Mouse (Mus musculus): ENCODE results near the gene Jazf1. TPM values are rescaled to one million over a fixed set of nuclear protein-coding genes. Genes with fewer than 3 reads are reported as not detected.

Gene Jazf1
- polyA plus RNA-seq, 1 experiment from 2014 or later, result 33.3 TPM

DNA sequence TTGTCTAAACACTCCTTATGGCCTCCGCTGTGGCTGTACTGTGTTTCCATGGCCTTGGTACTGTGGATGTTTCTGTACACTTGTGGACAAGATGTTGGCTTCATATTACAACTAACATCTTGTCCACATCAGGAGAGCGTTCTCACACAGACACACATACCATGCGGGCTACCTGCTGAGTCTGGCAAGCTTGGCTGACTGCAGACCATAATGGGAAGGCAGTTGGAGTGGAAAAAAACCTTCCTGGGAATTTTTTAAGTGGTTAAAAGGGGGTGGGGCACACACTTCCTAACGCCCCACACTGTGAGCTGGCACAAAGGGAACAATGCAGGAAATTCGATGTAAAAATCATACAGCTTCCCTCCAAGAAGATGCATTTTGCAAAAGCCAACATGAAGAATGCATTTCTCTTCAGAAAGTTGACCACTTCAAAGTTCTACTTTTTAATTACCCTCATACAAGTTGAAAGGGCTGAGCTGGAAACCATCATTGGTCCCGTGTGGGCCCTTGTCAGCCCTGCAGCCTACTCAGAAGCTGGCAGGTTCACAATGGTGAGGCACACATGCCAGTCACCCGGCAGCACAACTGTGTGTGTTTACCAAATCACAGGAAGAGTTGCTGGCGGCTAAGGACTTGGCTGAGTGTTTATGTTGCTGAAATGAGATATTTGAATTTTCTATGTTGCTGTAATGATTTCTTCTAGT is 215.9 kb downstream of the Jazf1 start:
- no peak overlapping the region for H3K9ac ChIP-seq (replicated peaks)
- H3K36me3 ChIP-seq, result no peaks in the 10 kb centered on the region
- no peak overlapping the region for H3K4me2 ChIP-seq (replicated peaks)
- 12% methylated on average over 8 of the region's 8 CpGs for WGBS
- no peak overlapping the region for H3K4me3 ChIP-seq
- H3K4me1 ChIP-seq, result peaks cover 35% of the 10 kb centered on the region
- peak overlapping the region; percentile 54 for H3K27ac ChIP-seq (replicated peaks)
- H3K9me3 ChIP-seq, result no peaks in the 10 kb centered on the region
- no peak; the same call in 1 of the 2 replicates for ATAC-seq (replicated peaks)
- peaks cover 52% of the 10 kb centered on the region for H3K27me3 ChIP-seq

DNA sequence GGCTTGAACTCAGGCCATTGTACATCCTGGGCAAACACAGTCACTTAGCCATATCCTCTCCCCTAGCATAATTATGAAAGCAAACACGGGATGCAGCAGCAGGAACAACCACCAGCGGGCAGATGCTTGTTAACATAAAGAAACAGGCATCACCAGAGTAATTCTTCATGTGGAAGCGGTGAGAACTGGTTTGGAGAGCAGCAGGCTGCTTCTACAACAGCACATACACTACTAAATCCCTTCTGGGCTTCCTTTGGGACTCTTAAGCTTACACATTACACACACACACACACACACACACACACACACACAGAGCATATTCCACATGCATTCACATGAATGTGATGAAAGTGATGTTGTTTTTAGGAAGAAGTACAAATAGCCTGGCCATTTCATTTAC is 216.5 kb downstream of the Jazf1 start:
- Histone ChIP-seq H3K9ac (replicated peaks) (no peak overlapping the region), H3K27ac (replicated peaks) (peak overlapping the region; percentile 54), H3K4me3 (no peak overlapping the region), H3K4me1 (peaks cover 29% of the 10 kb centered on the region), H3K36me3 (no peaks in the 10 kb centered on the region), H3K9me3 (no peaks in the 10 kb centered on the region), H3K27me3 (peaks cover 52% of the 10 kb centered on the region), H3K4me2 (replicated peaks) (no peak overlapping the region)
- no peak for ATAC-seq (replicated peaks)
- 31% methylated on average over 3 of the region's 3 CpGs for WGBS

DNA sequence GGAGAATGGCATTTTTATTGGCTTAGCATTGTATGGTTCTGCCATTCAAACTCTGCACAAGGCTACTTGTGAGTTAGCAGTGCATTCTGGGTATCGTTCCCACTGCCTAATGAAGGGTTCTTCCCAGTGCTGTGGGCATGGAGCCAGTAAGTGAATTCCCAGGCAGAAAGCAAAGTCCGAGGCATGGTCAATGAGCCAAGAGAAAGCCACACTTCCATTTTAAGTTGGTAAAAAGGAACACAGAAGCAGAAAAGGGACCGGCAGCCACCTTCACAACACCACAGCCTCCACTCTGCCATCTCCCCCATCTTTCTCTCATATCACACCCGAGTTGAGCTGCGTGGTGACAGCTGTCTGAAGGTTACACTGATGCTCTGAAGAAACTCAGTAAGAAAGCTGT is 217.4 kb downstream of the Jazf1 start:
- peak; percentile 68 for ATAC-seq (replicated peaks)
- peaks cover 44% of the 10 kb centered on the region for H3K27me3 ChIP-seq
- no peak overlapping the region for H3K4me3 ChIP-seq
- 15% methylated on average over 5 of the region's 5 CpGs for WGBS
- no peak overlapping the region for H3K4me2 ChIP-seq (replicated peaks)
- H3K4me1 ChIP-seq, result peaks cover 26% of the 10 kb centered on the region
- no peak overlapping the region for H3K9ac ChIP-seq (replicated peaks)
- no peaks in the 10 kb centered on the region for H3K36me3 ChIP-seq
- H3K9me3 ChIP-seq, result no peaks in the 10 kb centered on the region
- peak overlapping the region; percentile 49; the same call in 1 of the 2 replicates for H3K27ac ChIP-seq (replicated peaks)

DNA sequence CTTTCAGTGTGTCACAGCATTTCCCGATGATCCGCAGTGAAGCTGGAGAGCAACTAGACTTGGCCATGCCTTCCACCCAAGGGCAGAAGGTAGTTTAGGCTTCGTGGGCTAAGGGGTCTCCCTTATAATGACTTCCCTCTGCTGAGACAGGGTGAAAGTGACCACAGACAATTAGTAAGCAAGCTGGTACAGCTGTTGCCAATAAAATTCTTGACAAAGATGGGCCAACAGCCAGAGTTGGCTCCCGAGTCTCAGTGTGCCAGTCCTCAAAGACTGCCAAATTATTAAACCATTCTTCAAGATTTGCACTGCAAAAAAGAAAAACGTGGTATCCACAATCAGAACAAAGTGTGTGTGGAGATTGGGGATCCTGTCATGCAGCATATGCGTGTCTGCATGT is 220.2 kb downstream of the Jazf1 start:
- no peaks in the 10 kb centered on the region for H3K9me3 ChIP-seq
- peaks cover 28% of the 10 kb centered on the region; the same call in 1 of the 2 replicates for H3K27me3 ChIP-seq
- H3K4me1 ChIP-seq, result peaks cover 26% of the 10 kb centered on the region
- no peak overlapping the region for H3K9ac ChIP-seq (replicated peaks)
- no peak overlapping the region for H3K4me2 ChIP-seq (replicated peaks)
- ATAC-seq (replicated peaks), result no peak
- WGBS, result 72% methylated on average over 6 of the region's 6 CpGs
- H3K27ac ChIP-seq (replicated peaks), result no peak overlapping the region
- H3K36me3 ChIP-seq, result no peaks in the 10 kb centered on the region
- H3K4me3 ChIP-seq, result no peak overlapping the region

DNA sequence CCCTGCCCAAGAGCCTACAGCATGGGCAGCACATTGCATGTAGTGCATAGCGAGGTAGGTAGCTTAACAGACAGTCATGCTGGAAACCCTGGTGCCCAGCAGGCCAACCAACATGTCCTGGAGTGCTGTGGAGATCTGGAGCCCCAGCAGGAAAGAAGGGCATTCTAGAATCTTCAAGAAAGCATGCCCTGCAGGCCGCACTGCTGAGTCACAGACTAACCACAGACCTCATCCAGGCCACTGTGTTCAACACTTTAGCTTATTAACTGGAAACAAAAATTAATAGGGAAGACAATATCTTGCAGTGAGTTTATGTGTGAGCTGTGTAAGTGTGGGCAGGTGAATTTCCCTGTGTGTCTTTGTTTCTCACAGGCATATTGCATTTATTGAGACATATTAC is 222.1 kb downstream of the Jazf1 start:
- WGBS, result 88% methylated on average over 2 of the region's 2 CpGs
- H3K4me3 ChIP-seq, result no peak overlapping the region
- no peak overlapping the region for H3K9ac ChIP-seq (replicated peaks)
- peaks cover 8% of the 10 kb centered on the region for H3K4me1 ChIP-seq
- no peak overlapping the region for H3K4me2 ChIP-seq (replicated peaks)
- no peaks in the 10 kb centered on the region for H3K9me3 ChIP-seq
- no peaks in the 10 kb centered on the region for H3K36me3 ChIP-seq
- H3K27me3 ChIP-seq, result peaks cover 32% of the 10 kb centered on the region; the same call in 1 of the 2 replicates
- H3K27ac ChIP-seq (replicated peaks), result no peak overlapping the region
- no peak for ATAC-seq (replicated peaks)

DNA sequence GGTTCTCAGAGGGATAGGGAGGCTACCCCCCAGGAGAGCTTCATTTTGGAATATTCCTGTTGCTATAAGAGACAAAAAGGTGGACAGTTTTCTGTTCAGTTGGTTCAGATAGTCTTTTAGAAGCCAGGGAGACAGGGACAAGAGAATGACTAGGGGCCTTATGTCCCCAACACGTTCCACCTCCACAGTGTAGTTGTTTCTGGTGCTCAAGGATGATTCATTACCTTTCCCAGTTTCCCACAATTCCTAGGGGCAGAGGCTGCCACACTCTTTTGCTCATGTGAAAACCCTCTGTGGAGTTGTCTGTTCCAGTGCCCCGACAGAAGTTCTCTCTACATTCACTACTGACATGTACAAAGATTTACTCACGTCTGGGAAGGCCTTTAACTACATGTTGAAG is 223.7 kb downstream of the Jazf1 start:
- H3K4me3 ChIP-seq, result no peak overlapping the region
- WGBS, result 85% methylated on average over 3 of the region's 3 CpGs
- H3K27me3 ChIP-seq, result peaks cover 35% of the 10 kb centered on the region; the same call in 1 of the 2 replicates

DNA sequence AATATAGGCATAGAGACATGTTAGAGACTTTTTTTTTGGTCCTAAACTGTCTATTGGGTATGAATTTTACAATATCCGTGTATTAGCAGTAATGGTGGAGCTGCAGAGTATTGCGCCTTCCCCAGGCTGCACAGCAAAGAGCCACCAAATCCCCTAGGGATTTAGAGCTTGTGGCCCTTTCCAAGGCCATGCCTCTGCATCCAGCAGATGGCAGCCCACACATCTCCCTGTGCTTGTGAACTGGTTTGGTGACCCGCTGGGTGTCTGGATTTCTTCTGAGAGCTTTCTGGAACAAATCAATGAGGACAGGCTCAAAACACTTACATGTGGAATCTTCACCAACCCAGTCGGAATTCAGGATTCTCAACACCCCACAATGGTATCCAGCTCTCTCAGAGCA is 225.4 kb downstream of the Jazf1 start:
- no peaks in the 10 kb centered on the region for H3K9me3 ChIP-seq
- WGBS, result 73% methylated on average over 4 of the region's 4 CpGs
- no peak overlapping the region for H3K9ac ChIP-seq (replicated peaks)
- no peak overlapping the region for H3K4me2 ChIP-seq (replicated peaks)
- peaks cover 32% of the 10 kb centered on the region; the same call in 1 of the 2 replicates for H3K27me3 ChIP-seq
- no peak for ATAC-seq (replicated peaks)
- H3K27ac ChIP-seq (replicated peaks), result no peak overlapping the region
- H3K4me1 ChIP-seq, result peaks cover 14% of the 10 kb centered on the region
- H3K4me3 ChIP-seq, result no peak overlapping the region
- no peaks in the 10 kb centered on the region for H3K36me3 ChIP-seq

More for the DNA sequence above, 223.7 kb downstream of the Jazf1 start:
- Histone ChIP-seq H3K36me3 (no peaks in the 10 kb centered on the region), H3K9me3 (no peaks in the 10 kb centered on the region), H3K4me2 (replicated peaks) (no peak overlapping the region), H3K27ac (replicated peaks) (no peak overlapping the region), H3K4me1 (peaks cover 7% of the 10 kb centered on the region), H3K9ac (replicated peaks) (no peak overlapping the region)
- ATAC-seq (replicated peaks), result no peak

DNA sequence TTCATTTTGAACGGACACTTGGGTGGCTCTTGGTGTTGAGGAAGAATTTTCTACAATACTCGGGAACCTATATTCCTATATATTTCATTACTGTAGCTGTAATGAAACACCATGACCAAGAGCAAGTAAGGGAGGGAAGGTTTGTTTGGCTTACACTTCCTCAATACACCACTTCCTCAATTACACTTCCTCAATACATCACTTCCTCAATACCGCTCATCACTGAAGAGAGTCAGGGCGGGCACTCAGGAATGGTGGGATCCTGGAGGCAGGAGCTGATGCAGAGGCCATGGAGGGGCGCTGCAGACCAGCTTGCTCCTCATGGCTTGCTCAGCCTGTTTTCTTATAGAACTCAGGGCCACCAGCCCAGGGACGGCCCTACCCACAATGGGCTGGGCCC is 225.8 kb downstream of the Jazf1 start:
- no peaks in the 10 kb centered on the region for H3K9me3 ChIP-seq
- no peak overlapping the region for H3K4me3 ChIP-seq
- H3K4me2 ChIP-seq (replicated peaks), result no peak overlapping the region
- no peak overlapping the region for H3K27ac ChIP-seq (replicated peaks)
- 88% methylated on average over 6 of the region's 6 CpGs for WGBS
- no peak for ATAC-seq (replicated peaks)
- no peaks in the 10 kb centered on the region for H3K36me3 ChIP-seq
- peaks cover 18% of the 10 kb centered on the region for H3K4me1 ChIP-seq
- H3K27me3 ChIP-seq, result peaks cover 30% of the 10 kb centered on the region; the same call in 1 of the 2 replicates
- no peak overlapping the region for H3K9ac ChIP-seq (replicated peaks)

DNA sequence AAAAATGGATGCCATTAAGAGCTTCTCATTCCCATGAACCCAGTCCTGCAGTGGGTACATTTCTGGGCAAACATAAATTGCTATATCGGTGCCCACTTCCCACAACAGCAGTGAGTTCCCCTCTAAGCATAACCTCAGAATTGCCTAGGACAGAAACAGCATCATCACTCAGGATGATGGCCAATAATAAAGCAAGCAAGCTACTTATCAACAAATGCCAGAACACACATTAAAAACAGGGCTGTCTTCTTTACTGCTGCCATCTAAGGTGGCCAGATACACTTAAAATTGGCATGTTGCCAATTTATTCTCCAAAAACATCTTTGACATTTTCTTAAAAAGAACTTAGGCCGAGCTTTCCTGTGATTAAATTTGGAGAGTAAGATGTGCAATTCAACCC is 226.8 kb downstream of the Jazf1 start:
- H3K4me3 ChIP-seq, result no peak overlapping the region
- H3K27ac ChIP-seq (replicated peaks), result no peak overlapping the region
- no peak for ATAC-seq (replicated peaks)
- no peak overlapping the region for H3K9ac ChIP-seq (replicated peaks)
- H3K36me3 ChIP-seq, result no peaks in the 10 kb centered on the region
- whole genome bisulfite sequencing, result 89% methylated on average over 2 of the region's 2 CpGs
- H3K4me2 ChIP-seq (replicated peaks), result no peak overlapping the region
- peaks cover 19% of the 10 kb centered on the region for H3K4me1 ChIP-seq
- no peaks in the 10 kb centered on the region for H3K9me3 ChIP-seq
- peaks cover 28% of the 10 kb centered on the region for H3K27me3 ChIP-seq

DNA sequence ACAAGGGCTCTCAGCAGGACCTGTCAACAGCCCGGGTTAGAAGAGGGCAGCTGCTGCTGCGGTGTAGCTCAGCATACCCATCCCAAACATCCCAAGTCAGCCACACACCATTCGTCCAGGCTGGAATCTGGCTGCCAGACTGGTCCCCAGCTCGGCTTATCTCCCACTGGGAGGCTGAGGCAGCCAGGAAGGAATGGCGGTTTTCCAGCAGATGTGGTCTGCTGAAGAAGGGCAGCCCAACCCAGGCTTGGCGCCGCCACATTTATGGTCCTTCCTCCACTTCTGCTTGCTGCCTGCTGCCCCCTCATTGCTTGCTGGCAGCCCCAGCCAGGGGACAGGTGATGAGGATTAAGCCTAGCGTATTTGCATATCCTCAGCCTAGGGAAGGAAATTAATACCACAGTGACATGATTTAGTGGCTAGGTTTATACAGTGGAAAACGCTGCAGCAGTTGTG is 227.8 kb downstream of the Jazf1 start:
- H3K27ac ChIP-seq (replicated peaks), result no peak overlapping the region
- no peak overlapping the region for H3K4me3 ChIP-seq
- ATAC-seq (replicated peaks), result no peak
- H3K27me3 ChIP-seq, result peaks cover 28% of the 10 kb centered on the region
- H3K36me3 ChIP-seq, result no peaks in the 10 kb centered on the region
- no peak overlapping the region for H3K4me2 ChIP-seq (replicated peaks)
- no peak overlapping the region for H3K9ac ChIP-seq (replicated peaks)
- 26% methylated on average over 9 of the region's 9 CpGs for WGBS
- H3K4me1 ChIP-seq, result peaks cover 25% of the 10 kb centered on the region
- no peaks in the 10 kb centered on the region for H3K9me3 ChIP-seq

DNA sequence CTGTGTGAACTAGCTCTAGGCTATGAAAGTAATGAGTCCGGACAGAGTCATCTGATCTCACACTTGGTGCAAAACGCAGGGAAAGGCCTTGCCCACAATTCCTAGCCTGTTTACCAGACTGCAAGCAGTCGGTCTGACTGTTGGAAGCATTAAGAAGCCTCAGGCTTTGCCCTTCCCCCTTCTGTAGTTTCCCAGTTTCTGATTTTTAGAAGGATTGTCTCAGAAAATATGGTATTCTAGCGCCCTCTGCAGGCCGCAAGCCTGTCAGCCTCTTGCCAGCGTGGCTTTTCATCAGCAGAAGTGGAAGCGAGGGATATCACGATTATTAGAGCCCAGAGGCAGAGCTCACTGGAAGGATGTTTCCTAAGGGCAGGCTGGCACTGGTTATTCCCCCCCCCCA is 229.7 kb downstream of the Jazf1 start:
- H3K27me3 ChIP-seq, result peaks cover 23% of the 10 kb centered on the region
- 2% methylated on average over 8 of the region's 8 CpGs for WGBS

DNA sequence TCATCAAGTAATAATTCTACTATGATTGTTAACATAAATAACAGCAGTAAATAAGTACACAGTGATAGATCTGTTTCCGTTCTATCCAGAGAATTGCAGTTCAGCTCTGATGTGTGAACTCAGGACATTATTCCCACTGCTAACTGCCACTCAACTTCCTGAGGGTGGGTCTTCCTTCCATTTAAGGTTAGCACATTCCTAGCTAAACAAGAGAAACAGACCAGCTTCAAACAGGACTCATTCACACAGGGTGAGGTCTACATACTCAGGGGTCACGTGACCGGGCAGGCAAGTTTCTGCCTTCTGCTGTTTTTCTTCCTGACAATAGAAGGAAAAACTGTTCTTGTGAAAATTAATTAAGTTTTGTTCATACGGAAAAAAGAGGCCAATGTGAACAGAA is 230.6 kb downstream of the Jazf1 start:
- peaks cover 22% of the 10 kb centered on the region for H3K27me3 ChIP-seq
- H3K9me3 ChIP-seq, result no peaks in the 10 kb centered on the region
- H3K4me1 ChIP-seq, result peaks cover 25% of the 10 kb centered on the region
- no peak overlapping the region for H3K4me3 ChIP-seq
- no peak for ATAC-seq (replicated peaks)
- no peak overlapping the region for H3K27ac ChIP-seq (replicated peaks)
- 46% methylated on average over 4 of the region's 4 CpGs for WGBS
- H3K9ac ChIP-seq (replicated peaks), result no peak overlapping the region
- no peaks in the 10 kb centered on the region for H3K36me3 ChIP-seq
- H3K4me2 ChIP-seq (replicated peaks), result no peak overlapping the region

More for the DNA sequence above, 229.7 kb downstream of the Jazf1 start:
- no peaks in the 10 kb centered on the region for H3K9me3 ChIP-seq
- no peak overlapping the region for H3K9ac ChIP-seq (replicated peaks)
- no peak overlapping the region for H3K4me2 ChIP-seq (replicated peaks)
- peaks cover 25% of the 10 kb centered on the region for H3K4me1 ChIP-seq
- ATAC-seq (replicated peaks), result peak; percentile 73
- no peak overlapping the region for H3K4me3 ChIP-seq
- no peaks in the 10 kb centered on the region for H3K36me3 ChIP-seq
- H3K27ac ChIP-seq (replicated peaks), result no peak overlapping the region

Measured in forebrain, embryonic 15.5 days (tissue).